Mouse (Mus musculus): Measurements from ENCODE around the gene Stat1.

GRCm38 (mm10) chr1:52111217-52111616 is 8.0 kb upstream of the Stat1 start:
- no peak for TF ChIP-seq CTCF (IDR thresholded peaks at IDR 0.05; ENCODE audit: borderline replicate concordance, extremely low read depth, insufficient read depth, insufficient read length)
- TF ChIP-seq POLR2A (IDR thresholded peaks at IDR 0.05; ENCODE audit: borderline replicate concordance, extremely low read depth, insufficient read depth, insufficient read length, poor library complexity, severe bottlenecking) = no peak

All from brain, embryonic 14.5 days (tissue).